Mouse (Mus musculus) CH12.LX (cell line): ENCODE data around the gene Ubash3a.

Source experiments
- ETS1 ChIP-seq: conservative IDR thresholded peaks from 2 replicates; pipeline ENCODE4 v1.6.1; 2012; ENCODE audit warnings: low read depth, mild to moderate bottlenecking, inconsistent platforms, low read length, improper control_type of control experiment, moderate library complexity
- MAFK ChIP-seq: IDR thresholded peaks from 2 replicates; pipeline ENCODE4 v1.6.1; 2011; ENCODE audit warnings: low read length, improper control_type of control experiment; ENCODE audit not compliant: insufficient replicate concordance
- MAX ChIP-seq: IDR thresholded peaks from 2 replicates; pipeline ENCODE4 v1.6.1; 2011; ENCODE audit warnings: low read length, improper control_type of control experiment
- NELFE ChIP-seq: IDR thresholded peaks from 2 replicates; pipeline ENCODE4 v1.6.1; 2011; ENCODE audit warnings: low read depth, low read length, improper control_type of control experiment
- POLR2A ChIP-seq: IDR thresholded peaks from 2 replicates; pipeline ENCODE4 v1.6.1; 2011; ENCODE audit warnings: low read depth, mild to moderate bottlenecking, improper control_type of control experiment, low read length
- RAD21 ChIP-seq: IDR thresholded peaks from 2 replicates; pipeline ENCODE4 v1.6.1; 2011; ENCODE audit warnings: low read depth, mild to moderate bottlenecking, low read length, improper control_type of control experiment, moderate library complexity

DNA sequence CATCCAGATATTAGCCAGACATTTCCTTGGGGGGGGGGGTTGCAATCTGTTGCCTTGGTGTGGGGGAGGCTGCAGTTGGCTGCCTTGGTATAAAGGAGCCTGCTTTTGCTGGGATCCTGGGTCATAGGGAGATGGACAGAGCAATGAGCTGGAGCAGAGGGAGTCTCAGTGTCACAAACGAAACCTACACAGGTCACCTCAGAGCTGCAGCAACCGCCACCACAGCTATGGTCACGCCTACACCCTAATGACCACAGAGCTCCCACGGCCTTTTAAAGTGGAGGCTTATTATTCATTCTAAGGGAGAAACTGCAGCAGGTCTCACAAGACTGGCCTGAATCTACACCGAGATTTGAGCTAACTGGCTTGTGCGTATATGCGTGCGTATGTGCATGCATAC, 15.8 kb upstream of the Ubash3a start:
- no peak for TF ChIP-seq NELFE
- no peak for TF ChIP-seq MAX
- no peak for TF ChIP-seq RAD21
- TF ChIP-seq MAFK = no peak
- TF ChIP-seq POLR2A = no peak
- no peak for TF ChIP-seq ETS1
